Mouse (Mus musculus) c-Kit-positive CD71-positive TER-119-negative erythroid progenitor cells, embryonic 14.5 days (primary cell): Measurements from ENCODE around the gene Gfra1.
A peak's percentile ranks its signal among the peaks of the same experiment; 100 is the strongest.

ENCODE experiments used
- DNase-seq: peaks from one replicate; pipeline ENCODE4 v3.0.0-alpha.2; 2013; ENCODE audit warnings: low read depth

The Gfra1 gene

GRCm38 (mm10) chr19:58455496-58456061 lies at the start of gene Gfra1:
Gene Gfra1, minus strand, starts transcription at chr19:58455909.
- no peak for DNase-seq

GRCm38 (mm10) chr19:58500049-58500448 lies 44.3 kb upstream of the Gfra1 start:
- DNase-seq = no peak

- DNase-seq = no peak
Measured at GRCm38 (mm10) chr19:58499420-58499966, 43.8 kb upstream of the Gfra1 start.

- DNase-seq = no peak
Measured at GRCm38 (mm10) chr19:58497106-58497505, 41.4 kb upstream of the Gfra1 start.

GRCm38 (mm10) chr19:58486686-58487085 lies 31.0 kb upstream of the Gfra1 start:
- no peak for DNase-seq

GRCm38 (mm10) chr19:58482373-58482977 lies 26.8 kb upstream of the Gfra1 start:
- no peak for DNase-seq

- no peak for DNase-seq
Measured at GRCm38 (mm10) chr19:58474251-58474650, 18.5 kb upstream of the Gfra1 start.

GRCm38 (mm10) chr19:58469421-58469820 lies 13.7 kb upstream of the Gfra1 start:
- peak; percentile 29 for DNase-seq

GRCm38 (mm10) chr19:58468331-58468730 lies 12.6 kb upstream of the Gfra1 start:
- no peak for DNase-seq

GRCm38 (mm10) chr19:58463755-58464154 lies 8.0 kb upstream of the Gfra1 start:
- DNase-seq = no peak

GRCm38 (mm10) chr19:58460361-58461022 lies 4.8 kb upstream of the Gfra1 start:
- no peak for DNase-seq

- no peak for DNase-seq
Measured at GRCm38 (mm10) chr19:58456491-58457061, 867 bp upstream of the Gfra1 start.

GRCm38 (mm10) chr19:58455061-58455495 lies 631 bp downstream of the Gfra1 start:
- no peak for DNase-seq

- DNase-seq = no peak
Measured at GRCm38 (mm10) chr19:58454261-58455060, 1.2 kb downstream of the Gfra1 start.

- DNase-seq = no peak
Measured at GRCm38 (mm10) chr19:58453581-58453980, 2.1 kb downstream of the Gfra1 start.

GRCm38 (mm10) chr19:58452941-58453551 lies 2.7 kb downstream of the Gfra1 start:
- DNase-seq = no peak

- no peak for DNase-seq
Measured at GRCm38 (mm10) chr19:58452178-58452819, 3.4 kb downstream of the Gfra1 start.

- DNase-seq = no peak
Measured at GRCm38 (mm10) chr19:58451323-58451722, 4.4 kb downstream of the Gfra1 start.

GRCm38 (mm10) chr19:58450716-58451115 lies 5.0 kb downstream of the Gfra1 start:
- DNase-seq = no peak

- no peak for DNase-seq
Measured at GRCm38 (mm10) chr19:58442785-58443732, 12.7 kb downstream of the Gfra1 start.
